In genomic region chr2:10101180-10101579, GRCm38 (mm10) we compare ENCODE assay signal across 9 mouse cellular contexts. TPM values are rescaled to one million over a fixed set of nuclear protein-coding genes. Genes with fewer than 3 reads are reported as not detected.
DNase-seq lines count a peak whose midpoint lies in the region; ATAC-seq and TF ChIP-seq lines count a peak whose summit lies in the region.
"Had no signal": no experiment of that assay in that cellular context is flagged by ENCODE, and none has a peak within 500 bp of the region (broad histone marks: within the 10 kb centered on the region; RNA-seq: fewer than 3 reads in every experiment).

No protein-coding gene starts in this region.

- no peak for TF ChIP-seq POLR2A in ES-Bruce4 (IDR thresholded peaks at IDR 0.05; ENCODE audit: insufficient read depth, low read length)

- intact Hi-C loops in heart, postnatal 25 days (cut with DNase I) = loop anchor here (1.0 to 2.0 kb wide), 2 partner anchors 42 to 187 kb away; no protein-coding TSS in a partner anchor
- intact Hi-C loops in left cerebral cortex, postnatal 14 days (cut with DNase I) = loop anchor here (1.0 to 5.0 kb wide), 2 partner anchors 41 to 187 kb away; no protein-coding TSS in a partner anchor

- H3K9ac ChIP-seq in ES-Bruce4 (ENCODE audit: low read depth, poor library complexity, severe bottlenecking) = no peak overlapping the region
- no peak overlapping the region for H3K9ac ChIP-seq in hindbrain, embryonic 16.5 days (ENCODE audit: low read depth, low read length)
- no peak overlapping the region for H3K9ac ChIP-seq in midbrain, embryonic 13.5 days (replicated peaks)
- H3K9ac ChIP-seq: liver, embryonic 13.5 days had no signal

- no peak overlapping the region for H3K4me2 ChIP-seq in hindbrain, embryonic 16.5 days (ENCODE audit: low read length)
- H3K4me2 ChIP-seq in midbrain, embryonic 13.5 days (replicated peaks) = no peak overlapping the region
- H3K4me2 ChIP-seq: liver, embryonic 13.5 days had no signal

- H3K27me3 ChIP-seq in ES-Bruce4 (ENCODE audit: control insufficient read depth, insufficient read depth, low read length, poor library complexity, severe bottlenecking) = no peaks in the 10 kb centered on the region
- no peaks in the 10 kb centered on the region for H3K27me3 ChIP-seq in hindbrain, embryonic 16.5 days (replicated peaks; ENCODE audit: control insufficient read depth, insufficient read depth, low read length)
- peaks cover 3% of the 10 kb centered on the region; the same call in 1 of the 2 replicates for H3K27me3 ChIP-seq in midbrain, embryonic 13.5 days
- H3K27me3 ChIP-seq: liver, embryonic 13.5 days had no signal

- H3K9me3 ChIP-seq in ES-Bruce4 (replicated peaks; ENCODE audit: control insufficient read depth, insufficient read depth, low read length, poor library complexity, severe bottlenecking) = no peaks in the 10 kb centered on the region
- H3K9me3 ChIP-seq in hindbrain, embryonic 16.5 days (ENCODE audit: control insufficient read depth, low read length) = no peaks in the 10 kb centered on the region
- no peaks in the 10 kb centered on the region for H3K9me3 ChIP-seq in midbrain, embryonic 13.5 days
- H3K9me3 ChIP-seq: liver, embryonic 13.5 days had no signal

- no peak overlapping the region for H3K4me3 ChIP-seq in ES-Bruce4 (ENCODE audit: low read depth, low read length)
- no peak overlapping the region for H3K4me3 ChIP-seq in hindbrain, embryonic 16.5 days (ENCODE audit: low read length)
- H3K4me3 ChIP-seq in midbrain, embryonic 13.5 days (replicated peaks) = no peak overlapping the region
- H3K4me3 ChIP-seq: liver, embryonic 13.5 days had no signal

- ATAC-seq in hindbrain, embryonic 16.5 days = 0 out of 2 replicates have a peak, but pooled peaks have one; percentile 41
- peak; percentile 46 for ATAC-seq in midbrain, embryonic 13.5 days

- H3K27ac ChIP-seq in ES-Bruce4 (ENCODE audit: insufficient read depth, low read length) = no peak overlapping the region
- no peak overlapping the region for H3K27ac ChIP-seq in hindbrain, embryonic 16.5 days (ENCODE audit: low read depth, low read length)
- H3K27ac ChIP-seq in midbrain, embryonic 13.5 days = no peak overlapping the region
- H3K27ac ChIP-seq: liver, embryonic 13.5 days had no signal

- no peaks in the 10 kb centered on the region for H3K36me3 ChIP-seq in ES-Bruce4 (ENCODE audit: control insufficient read depth, insufficient read depth, low read length, poor library complexity, severe bottlenecking)
- H3K36me3 ChIP-seq in hindbrain, embryonic 16.5 days (ENCODE audit: control insufficient read depth, insufficient read depth, low read length) = no peaks in the 10 kb centered on the region
- no peaks in the 10 kb centered on the region for H3K36me3 ChIP-seq in midbrain, embryonic 13.5 days

- 45% methylated on average over 6 of the region's 6 CpGs for WGBS in hindbrain, embryonic 16.5 days
- WGBS in midbrain, embryonic 13.5 days = 44% methylated on average over 6 of the region's 6 CpGs

- no peak for TF ChIP-seq EP300 in ES-Bruce4 (IDR thresholded peaks at IDR 0.05; ENCODE audit: insufficient read depth, low read depth, low read length)

- DNase-seq in heart, adult 11 months = peak; percentile 79
- no peak for DNase-seq in heart, postnatal 25 days (ENCODE audit: low spot score)
- peak; percentile 70 for DNase-seq in embryo, embryonic 10.5 days (ENCODE audit: low spot score)
- peak; percentile 52 to 69 for DNase-seq in left cerebral cortex, postnatal 14 days (ENCODE audit: low spot score in 2 of 2)
- peak; percentile 35 for DNase-seq in thymus, postnatal 25 days
- DNase-seq: liver, embryonic 13.5 days had no signal

- H3K4me1 ChIP-seq in ES-Bruce4 (ENCODE audit: control insufficient read depth, insufficient read depth, low read length) = no peaks in the 10 kb centered on the region
- H3K4me1 ChIP-seq in hindbrain, embryonic 16.5 days (ENCODE audit: control insufficient read depth, insufficient read depth, low read depth, low read length) = no peaks in the 10 kb centered on the region
- no peaks in the 10 kb centered on the region for H3K4me1 ChIP-seq in midbrain, embryonic 13.5 days (replicated peaks)

- TF ChIP-seq CTCF in ES-Bruce4 (IDR thresholded peaks at IDR 0.05; ENCODE audit: low read depth, low read length) = peak; percentile 79

RNA-seq across cellular contexts. Expression of gene Kin, which starts 20.8 kb away (rescaled TPM):
- total RNA-seq in heart, postnatal 25 days (2021) = 10 to 100 TPM in 1 of 2 experiments, 1 to 10 TPM in 1; 6.1 to 11.0 TPM
- 26.0 and 29.6 TPM in 2 replicates for polyA plus RNA-seq in ES-Bruce4 (2011; ENCODE audit: insufficient read depth, insufficient read length, low read depth, missing spikeins)
- polyA plus RNA-seq in hindbrain, embryonic 16.5 days (2015; fragmentation: Nextera tagmentation; extraction: Ambion mirVana) = 24.1 and 26.1 TPM in 2 replicates
- 10 to 100 TPM; 11.1 to 13.4 TPM for total RNA-seq in left cerebral cortex, postnatal 14 days (2021)
- polyA plus RNA-seq in midbrain, embryonic 13.5 days (2015; fragmentation: Nextera tagmentation; extraction: Ambion mirVana) = 39.0 and 39.6 TPM in 2 replicates

RNA-seq across cellular contexts. Expression of gene Atp5c1, which starts 20.9 kb away (rescaled TPM):
- total RNA-seq in heart, postnatal 25 days (2021) = 1,000 to 10,000 TPM; 1,456 to 1,515 TPM
- 435 and 452 TPM in 2 replicates for polyA plus RNA-seq in ES-Bruce4 (2011; ENCODE audit: insufficient read depth, insufficient read length, low read depth, missing spikeins)
- polyA plus RNA-seq in hindbrain, embryonic 16.5 days (2015; fragmentation: Nextera tagmentation; extraction: Ambion mirVana) = 594 and 656 TPM in 2 replicates
- total RNA-seq in left cerebral cortex, postnatal 14 days (2021) = 100 to 1,000 TPM; 294 to 299 TPM
- polyA plus RNA-seq in midbrain, embryonic 13.5 days (2015; fragmentation: Nextera tagmentation; extraction: Ambion mirVana) = 500 and 520 TPM in 2 replicates

RNA-seq across cellular contexts. Expression of gene Itih2, which starts 30.0 kb away (rescaled TPM):
- total RNA-seq in heart, postnatal 25 days (2021) = under 1 TPM; 0.47 to 0.70 TPM
- polyA plus RNA-seq in ES-Bruce4 (2011; ENCODE audit: insufficient read depth, insufficient read length, low read depth, missing spikeins) = not detected in 2 replicates
- polyA plus RNA-seq in hindbrain, embryonic 16.5 days (2015; fragmentation: Nextera tagmentation; extraction: Ambion mirVana) = 4.8 and 4.9 TPM in 2 replicates
- total RNA-seq in left cerebral cortex, postnatal 14 days (2021) = 1 to 10 TPM; 3.0 to 4.0 TPM
- 0.81 and 1.0 TPM in 2 replicates for polyA plus RNA-seq in midbrain, embryonic 13.5 days (2015; fragmentation: Nextera tagmentation; extraction: Ambion mirVana)

RNA-seq across cellular contexts. Expression of gene Itih5, which starts 52.2 kb away (rescaled TPM):
- total RNA-seq in heart, postnatal 25 days (2021) = 1 to 10 TPM; 7.1 to 8.2 TPM
- polyA plus RNA-seq in ES-Bruce4 (2011; ENCODE audit: insufficient read depth, insufficient read length, low read depth, missing spikeins) = 0.72 and 0.90 TPM in 2 replicates
- polyA plus RNA-seq in hindbrain, embryonic 16.5 days (2015; fragmentation: Nextera tagmentation; extraction: Ambion mirVana) = 9.8 and 10.9 TPM in 2 replicates
- 10 to 100 TPM; 13.8 to 16.3 TPM for total RNA-seq in left cerebral cortex, postnatal 14 days (2021)
- polyA plus RNA-seq in midbrain, embryonic 13.5 days (2015; fragmentation: Nextera tagmentation; extraction: Ambion mirVana) = 4.7 and 6.2 TPM in 2 replicates

RNA-seq across cellular contexts. Expression of gene Taf3, which starts 52.8 kb away (rescaled TPM):
- total RNA-seq in heart, postnatal 25 days (2021) = 1 to 10 TPM; 7.9 to 9.4 TPM
- 15.1 and 15.5 TPM in 2 replicates for polyA plus RNA-seq in ES-Bruce4 (2011; ENCODE audit: insufficient read depth, insufficient read length, low read depth, missing spikeins)
- polyA plus RNA-seq in hindbrain, embryonic 16.5 days (2015; fragmentation: Nextera tagmentation; extraction: Ambion mirVana) = 11.4 and 12.4 TPM in 2 replicates
- 10 to 100 TPM; 12.5 to 13.5 TPM for total RNA-seq in left cerebral cortex, postnatal 14 days (2021)
- 16.4 and 18.0 TPM in 2 replicates for polyA plus RNA-seq in midbrain, embryonic 13.5 days (2015; fragmentation: Nextera tagmentation; extraction: Ambion mirVana)
